Mouse (Mus musculus): ENCODE data around the gene Sox2.

DNA sequence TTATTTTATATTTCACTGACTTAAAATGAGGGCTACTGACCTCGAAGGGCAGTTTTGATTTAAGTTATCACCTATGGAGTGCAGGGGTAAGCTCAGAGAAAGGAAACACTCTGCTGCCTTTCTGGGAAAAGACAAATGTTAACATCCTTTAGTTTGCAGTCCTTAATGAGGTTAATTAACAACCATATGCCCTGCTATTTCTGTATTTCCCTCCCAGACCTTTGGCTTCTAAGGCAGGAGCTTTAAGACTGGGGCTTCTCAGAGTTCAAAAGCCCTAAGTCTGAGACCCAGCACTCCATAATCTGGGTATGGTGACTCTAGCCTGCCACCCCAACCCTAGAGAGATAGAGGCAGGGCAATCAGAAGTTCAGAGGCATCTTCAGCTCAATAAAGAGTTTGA, 19.5 kb upstream of the Sox2 start:
- TF ChIP-seq POLR2A (IDR thresholded peaks at IDR 0.05; ENCODE audit: control insufficient read depth, low read depth, low read length) (no peak), CTCF (IDR thresholded peaks at IDR 0.05; ENCODE audit: control insufficient read depth, insufficient read depth, insufficient replicate concordance, low read depth, low read length) (no peak)
